Mouse (Mus musculus) CH12.LX (cell line): Measurements from ENCODE around the gene Pprc1. TPM values are rescaled to one million over a fixed set of nuclear protein-coding genes. Genes with fewer than 3 reads are reported as not detected.

Source experiments
- DNase-seq: peaks from one replicate; pipeline ENCODE4 v3.0.0-alpha.2; 2013; ENCODE audit errors: extremely low read depth
- H3K27ac ChIP-seq: 2 replicates; pipeline ENCODE4 v1.5.1; 2012; ENCODE audit warnings: low read depth, mild to moderate bottlenecking, control low read depth, moderate library complexity; ENCODE audit not compliant: insufficient read depth
- H3K27me3 ChIP-seq: replicated peaks from 2 replicates; pipeline ENCODE3; 2012; ENCODE audit warnings: inconsistent platforms
- H3K36me3 ChIP-seq, 2 experiments: replicated peaks in 1 of 2; 2 replicates each; pipeline versions ENCODE3 to v1.6.1; 2012; ENCODE audit warnings: inconsistent platforms in 1 of 2, low read length in 1 of 2, mild to moderate bottlenecking in 1 of 2, mixed read lengths in 1 of 2, moderate library complexity in 1 of 2; ENCODE audit not compliant: control insufficient read depth in 1 of 2, insufficient read depth in 1 of 2
- H3K4me1 ChIP-seq, 2 experiments: 2 replicates each; pipeline ENCODE4 v1.6.1; 2012; ENCODE audit warnings: inconsistent platforms in 1 of 2, moderate library complexity in 1 of 2; ENCODE audit not compliant: insufficient read depth in 2 of 2, control insufficient read depth in 1 of 2
- H3K4me2 ChIP-seq: 2 replicates; pipeline ENCODE4 v1.6.1; 2012; ENCODE audit warnings: low read depth, mild to moderate bottlenecking, control low read depth; ENCODE audit not compliant: poor library complexity, insufficient read depth, severe bottlenecking
- H3K4me3 ChIP-seq, 3 experiments: fragments of 150-350 bp in 1 of 3; sonication (generic) in 1 of 3; replicated peaks in 1 of 3; 2 replicates each; pipeline versions ENCODE3 to v1.5.1; 2011 to 2012; ENCODE audit warnings: low read depth in 2 of 3, low read length in 2 of 3, mild to moderate bottlenecking in 2 of 3, moderate library complexity in 2 of 3, control low read depth in 1 of 3, improper control_type of control experiment in 1 of 3, inconsistent platforms in 1 of 3, mixed read lengths in 1 of 3; ENCODE audit not compliant: poor library complexity in 1 of 3
- H3K79me2 ChIP-seq: replicated peaks from 2 replicates; pipeline ENCODE4 v1.6.1; 2012; ENCODE audit warnings: mild to moderate bottlenecking, moderate library complexity; ENCODE audit not compliant: control insufficient read depth, poor library complexity, insufficient read depth, severe bottlenecking; ENCODE audit errors: extremely low read depth
- H3K9ac ChIP-seq: 2 replicates; pipeline ENCODE4 v1.6.1; 2012; ENCODE audit warnings: low read depth, mild to moderate bottlenecking, control low read depth, moderate library complexity; ENCODE audit not compliant: insufficient read depth
- H3K9me3 ChIP-seq: replicated peaks from 2 replicates; pipeline ENCODE3; 2012; ENCODE audit warnings: low read length, inconsistent platforms, mixed read lengths
- BHLHE40 ChIP-seq: IDR thresholded peaks from 2 replicates; pipeline ENCODE4 v1.6.1; 2011; ENCODE audit warnings: mild to moderate bottlenecking, low read depth, low read length, improper control_type of control experiment
- CTCF ChIP-seq, 2 experiments: IDR thresholded peaks in 1 of 2; conservative IDR thresholded peaks in 1 of 2; 2 replicates each; pipeline ENCODE4 v1.5.1; 2011 to 2012; ENCODE audit warnings: low read depth in 2 of 2, low read length in 2 of 2, improper control_type of control experiment in 1 of 2, inconsistent platforms in 1 of 2, mild to moderate bottlenecking in 1 of 2, moderate library complexity in 1 of 2
- EP300 ChIP-seq: IDR thresholded peaks from 2 replicates; pipeline ENCODE4 v1.6.1; 2011; ENCODE audit warnings: low read length, improper control_type of control experiment
- ETS1 ChIP-seq: conservative IDR thresholded peaks from 2 replicates; pipeline ENCODE4 v1.6.1; 2012; ENCODE audit warnings: low read depth, mild to moderate bottlenecking, inconsistent platforms, low read length, improper control_type of control experiment, moderate library complexity
- JUN ChIP-seq: IDR thresholded peaks from 2 replicates; pipeline ENCODE4 v1.6.1; 2011; ENCODE audit warnings: low read depth, mild to moderate bottlenecking, low read length, improper control_type of control experiment, moderate library complexity; ENCODE audit not compliant: insufficient read depth
- KAT2A ChIP-seq: IDR thresholded peaks from 2 replicates; pipeline ENCODE4 v1.6.1; 2012; ENCODE audit warnings: low read length, improper control_type of control experiment, inconsistent platforms; ENCODE audit not compliant: insufficient replicate concordance
- MEF2A ChIP-seq: IDR thresholded peaks from 2 replicates; pipeline ENCODE4 v1.6.1; 2014; ENCODE audit warnings: low read depth, mild to moderate bottlenecking, inconsistent platforms, low read length, improper control_type of control experiment, borderline replicate concordance
- MYC ChIP-seq: IDR thresholded peaks from 2 replicates; pipeline ENCODE4 v1.6.1; 2011; ENCODE audit warnings: low read depth, mild to moderate bottlenecking, improper control_type of control experiment, low read length
- POLR2AphosphoS2 ChIP-seq: IDR thresholded peaks from 2 replicates; pipeline ENCODE4 v1.6.1; 2011; ENCODE audit warnings: low read depth, low read length, improper control_type of control experiment
- SIN3A ChIP-seq: IDR thresholded peaks from 2 replicates; pipeline ENCODE4 v1.6.1; 2012; ENCODE audit warnings: low read length, improper control_type of control experiment, inconsistent platforms
- SMC3 ChIP-seq: IDR thresholded peaks from 2 replicates; pipeline ENCODE4 v1.6.1; 2011; ENCODE audit warnings: low read depth, low read length, improper control_type of control experiment
- USF2 ChIP-seq: conservative IDR thresholded peaks from 2 replicates; pipeline ENCODE4 v1.6.1; 2011; ENCODE audit warnings: low read depth, low read length, improper control_type of control experiment
- ZC3H11A ChIP-seq: IDR thresholded peaks from 2 replicates; pipeline ENCODE4 v1.6.1; 2012; ENCODE audit warnings: low read depth, mild to moderate bottlenecking, inconsistent platforms, low read length, improper control_type of control experiment
- ZMIZ1 ChIP-seq: IDR thresholded peaks from 2 replicates; pipeline ENCODE4 v1.6.1; 2012; ENCODE audit warnings: low read depth, mild to moderate bottlenecking, inconsistent platforms, low read length, improper control_type of control experiment
- ZNF384 ChIP-seq: IDR thresholded peaks from 2 replicates; pipeline ENCODE4 v1.6.1; 2012; ENCODE audit warnings: low read depth, low read length, improper control_type of control experiment, inconsistent platforms
- dilution Hi-C: fragments of 300-500 bp; cut with MboI; formaldehyde crosslinking; loops from 2 replicates; pipeline ENCODE4 v1.14.3; 2020; ENCODE audit warnings: low sequenced_read_pairs; ENCODE audit not compliant: extremely low pct_unique_long_range_greater_than_20kb, extremely low pct_ligation_motif_present
- in situ Hi-C: fragments of 300-500 bp; cut with MboI; formaldehyde crosslinking; loops from 3 replicates; pipeline ENCODE4 v1.14.3; 2019; ENCODE audit warnings: low sequenced_read_pairs, low pct_ligation_motif_present, low pct_unique_long_range_greater_than_20kb, mixed read lengths
- polyA plus RNA-seq: library from polyadenylated mRNA; unstranded; fragments of >175 nt; gene quantifications from 2 replicates; pipeline ENCODE4 v1.2.1, GENCODE M21; 2012; ENCODE audit warnings: low read depth; ENCODE audit not compliant: insufficient read length
- total RNA-seq, 2 experiments: library from RNA; depleted of rRNA; stranded (reverse); fragments of 300-350 nt in 1 of 2; fragments of >200 nt in 1 of 2; gene quantifications; 2 replicates each; pipeline ENCODE4 v1.2.3; 2012 to 2014

Pprc1 gene
- total and polyA plus RNA-seq, 3 experiments, result 13.0 to 68.7 (median 21.2) TPM

DNA sequence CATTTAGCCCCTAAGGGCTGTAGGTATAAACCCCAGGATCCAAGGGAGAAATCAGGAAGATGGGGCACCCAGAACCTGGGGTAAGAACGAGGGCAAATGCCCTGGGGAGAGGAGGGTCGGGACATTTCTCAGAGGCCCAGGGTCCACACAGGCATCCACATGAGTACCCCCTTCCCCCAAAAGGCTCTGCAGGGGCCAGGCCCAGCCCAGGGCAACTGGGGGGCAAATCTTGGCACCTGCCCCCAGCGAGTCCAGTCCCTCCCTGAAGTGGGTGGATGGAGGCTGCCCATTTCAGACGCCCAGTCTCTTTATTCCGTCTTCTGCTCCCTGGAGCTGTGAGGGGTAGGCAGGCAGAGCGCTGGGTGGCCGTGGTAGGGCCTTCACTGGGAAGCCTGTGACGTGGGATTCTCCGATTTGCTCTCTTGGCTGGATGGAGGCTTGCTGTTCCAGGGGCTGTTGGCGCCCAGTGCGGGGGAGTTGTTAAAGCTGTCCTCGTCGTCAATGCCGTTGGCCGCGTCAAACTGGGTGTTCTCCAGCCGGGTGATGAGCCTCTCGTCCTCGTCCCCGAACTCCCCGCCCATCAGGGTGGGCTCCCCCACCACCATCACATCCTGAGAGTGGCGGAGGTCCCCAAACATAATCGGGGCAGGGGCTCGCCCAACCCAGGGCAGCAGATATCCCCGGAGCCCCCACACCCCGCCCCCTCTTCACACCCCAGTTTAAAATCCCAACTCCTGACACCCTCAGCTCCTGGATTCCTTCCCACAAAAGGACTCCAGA lies 11.8 kb upstream of the Pprc1 start:
- Histone ChIP-seq H3K79me2 (peaks cover 15% of the 10 kb centered on the region), H3K36me3 (peaks cover 47 to 69% of the 10 kb centered on the region in 2 experiments), H3K4me2 (no peak overlapping the region), H3K9me3 (peaks cover 9% of the 10 kb centered on the region), H3K4me1 (peaks cover 1 to 13% of the 10 kb centered on the region in 2 experiments; a peak in 3 of 4 replicates), H3K27ac (no peak overlapping the region), H3K9ac (no peak overlapping the region), H3K27me3 (no peaks in the 10 kb centered on the region), H3K4me3 (no peak overlapping the region)
- TF ChIP-seq USF2 (no peak), POLR2AphosphoS2 (no peak), SMC3 (no peak), MEF2A (no peak), ZMIZ1 (no peak), ZC3H11A (no peak), ETS1 (no peak), KAT2A (no peak), MYC (no peak), EP300 (no peak), BHLHE40 (no peak), ZNF384 (no peak), CTCF (conservative IDR thresholded peaks at IDR 0.05 in 1 of 2, IDR thresholded peaks at IDR 0.05 in 1 of 2; ENCODE audit: low read depth in 2 of 2, low read length in 2 of 2) (no peak)
- in situ Hi-C loops (no loop called here), dilution Hi-C loops (no loop called here)
- DNase-seq, result no peak

DNA sequence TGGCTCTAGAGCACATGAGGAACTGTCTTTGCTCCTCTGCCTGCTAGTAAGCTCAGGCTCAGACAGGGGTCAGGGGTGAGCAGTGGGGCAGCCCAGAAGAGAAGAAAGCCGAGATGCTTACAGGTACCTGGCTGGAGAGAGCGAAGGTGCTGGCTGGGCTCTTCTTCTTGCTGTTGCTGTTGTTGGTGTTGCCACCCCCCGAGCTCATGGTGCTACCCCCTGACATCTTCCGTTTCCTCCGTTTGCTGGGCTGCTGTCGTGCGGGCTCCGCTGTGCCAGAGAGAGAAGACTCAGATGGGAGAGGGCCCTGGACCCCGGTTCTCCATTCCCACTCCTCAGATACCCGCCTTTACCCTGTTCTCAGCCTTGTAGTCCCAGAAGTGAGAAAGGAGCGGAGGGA lies 10.8 kb upstream of the Pprc1 start:
- H3K27ac ChIP-seq, result no peak overlapping the region
- H3K27me3 ChIP-seq, result no peaks in the 10 kb centered on the region
- dilution Hi-C loops, result no loop called here

More for the DNA sequence above, 10.8 kb upstream of the Pprc1 start:
- H3K9me3 ChIP-seq, result peaks cover 9% of the 10 kb centered on the region
- in situ Hi-C loops, result no loop called here
- H3K4me2 ChIP-seq, result no peak overlapping the region
- H3K36me3 ChIP-seq, result peaks cover 47 to 69% of the 10 kb centered on the region in 2 experiments
- no peak for DNase-seq
- H3K79me2 ChIP-seq, result peaks cover 25% of the 10 kb centered on the region
- TF ChIP-seq SIN3A, result no peak
- no peak for TF ChIP-seq MYC
- no peak for TF ChIP-seq JUN
- no peak overlapping the region for H3K9ac ChIP-seq
- no peak overlapping the region for H3K4me3 ChIP-seq
- H3K4me1 ChIP-seq, result peaks cover 6 to 21% of the 10 kb centered on the region in 2 experiments; a peak in 3 of 4 replicates
